Mouse (Mus musculus) forebrain, postnatal 0 days (tissue): ENCODE measurements around the gene Ttll11. TPM values are rescaled to one million over a fixed set of nuclear protein-coding genes. Genes with fewer than 3 reads are reported as not detected.

Experiments
- ATAC-seq: fragments of 200-750 bp; cut with Nextera tagmentation; 2 replicates; pipeline ENCODE4 v1.8.0; 2017; ENCODE audit warnings: mild to moderate bottlenecking, moderate library complexity
- DNase-seq: peaks from one replicate; pipeline ENCODE4 v3.0.0-alpha.2; 2015
- H3K27ac ChIP-seq: fragments of 300-500 bp; sonication (generic); 2 replicates; pipeline ENCODE4 v1.5.1; 2014; ENCODE audit warnings: low read depth, mild to moderate bottlenecking, antibody characterized with exemption, low read length, moderate library complexity, mixed read lengths
- H3K27me3 ChIP-seq: fragments of 300-500 bp; sonication (generic); 2 replicates; pipeline ENCODE4 v1.6.1; 2014; ENCODE audit warnings: mild to moderate bottlenecking, low read length, mixed read lengths; ENCODE audit not compliant: insufficient read depth
- H3K36me3 ChIP-seq: fragments of 300-500 bp; sonication (generic); 2 replicates; pipeline ENCODE4 v1.6.1; 2014; ENCODE audit warnings: mild to moderate bottlenecking, moderate library complexity; ENCODE audit not compliant: insufficient read depth
- H3K4me1 ChIP-seq: fragments of 300-500 bp; sonication (generic); 2 replicates; pipeline ENCODE4 v1.6.1; 2014; ENCODE audit warnings: antibody characterized with exemption; ENCODE audit not compliant: insufficient read depth
- H3K4me2 ChIP-seq: fragments of 300-500 bp; sonication (generic); 2 replicates; pipeline ENCODE4 v1.6.1; 2014; ENCODE audit warnings: low read depth, mild to moderate bottlenecking, moderate library complexity
- H3K4me3 ChIP-seq: fragments of 300-500 bp; sonication (generic); 2 replicates; pipeline ENCODE4 v1.5.1; 2014; ENCODE audit warnings: low read depth, low read length, mixed read lengths
- H3K9ac ChIP-seq: fragments of 300-500 bp; sonication (generic); 2 replicates; pipeline ENCODE4 v1.6.1; 2014; ENCODE audit warnings: mild to moderate bottlenecking
- H3K9me3 ChIP-seq: fragments of 300-500 bp; sonication (generic); 2 replicates; pipeline ENCODE4 v1.6.1; 2016; ENCODE audit warnings: low read length
- CTCF ChIP-seq: sonication (generic); IDR thresholded peaks from 2 replicates; pipeline ENCODE4 v1.5.1; 2016; ENCODE audit warnings: antibody characterized with exemption, control low read depth, low read depth
- WGBS: fragments of 180-500 bp; shearing (Covaris S2); extraction: QIAGEN DNeasy Blood & Tissue Kit; methylation state at CpG from one replicate; pipeline ENCODE4 v1.1.7; 2014; 5-methylcytosine and 5-hydroxymethylcytosine counted together
- polyA plus RNA-seq: library from polyadenylated mRNA; unstranded; fragments of >200 nt; fragmentation: Nextera tagmentation; extraction: Ambion mirVana; gene quantifications from 2 replicates; pipeline ENCODE4 v1.2.1, GENCODE M21; 2015
- total RNA-seq: library from RNA; depleted of rRNA; stranded (reverse); fragments of >200 nt; gene quantifications from 2 replicates; pipeline ENCODE4 v1.2.3, GENCODE M21; 2014

Ttll11 gene
- total and polyA plus RNA-seq, 2 experiments from 2014 or later, result 7.2 to 9.2 TPM

GRCm38 (mm10) chr2:35878506-35878905, 101.2 kb downstream of the Ttll11 start:
- Histone ChIP-seq H3K27ac (no peak overlapping the region), H3K27me3 (no peaks in the 10 kb centered on the region), H3K36me3 (no peaks in the 10 kb centered on the region), H3K9ac (no peak overlapping the region), H3K4me2 (no peak overlapping the region), H3K9me3 (no peaks in the 10 kb centered on the region), H3K4me3 (no peak overlapping the region), H3K4me1 (peaks cover 4% of the 10 kb centered on the region)
- ATAC-seq (no peak), DNase-seq (no peak)
- WGBS, result 97% methylated on average over 3 of the region's 3 CpGs
- TF ChIP-seq CTCF, result no peak

- Histone ChIP-seq H3K9ac (no peak overlapping the region), H3K4me1 (peaks cover 4% of the 10 kb centered on the region), H3K4me2 (no peak overlapping the region), H3K27me3 (no peaks in the 10 kb centered on the region), H3K4me3 (no peak overlapping the region), H3K27ac (0 out of 2 replicates have a peak overlapping the region, but pooled peaks have one; percentile 9), H3K36me3 (no peaks in the 10 kb centered on the region), H3K9me3 (no peaks in the 10 kb centered on the region)
- WGBS, result 63% methylated on average over 7 of the region's 7 CpGs
- TF ChIP-seq CTCF, result no peak
- DNase-seq, result peak; percentile 64
- ATAC-seq, result peak; percentile 80
Observed at GRCm38 (mm10) chr2:35875572-35875971, 104.1 kb downstream of the Ttll11 start.

DNA sequence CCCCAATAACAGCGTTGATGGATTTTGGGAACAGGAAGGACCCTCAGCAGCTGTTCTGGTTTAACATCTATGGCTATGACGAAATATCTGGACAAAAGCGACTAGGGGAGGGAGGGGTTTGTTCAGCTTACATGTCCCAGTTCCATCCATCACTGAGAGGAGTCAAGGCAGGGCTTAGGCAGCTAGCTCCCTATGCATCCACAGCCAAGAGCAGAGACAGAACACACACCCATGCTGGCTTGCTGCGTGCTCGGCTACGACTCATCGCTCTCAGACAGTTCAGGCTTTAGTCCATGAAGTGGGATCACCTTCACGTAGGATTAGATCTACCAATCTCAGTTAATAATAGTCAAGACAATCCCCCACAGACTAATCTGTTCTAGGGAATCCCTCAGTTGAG, 105.3 kb downstream of the Ttll11 start:
- H3K9ac ChIP-seq, result no peak overlapping the region
- H3K27me3 ChIP-seq, result no peaks in the 10 kb centered on the region
- H3K4me1 ChIP-seq, result peaks cover 4% of the 10 kb centered on the region
- TF ChIP-seq CTCF, result no peak
- no peak overlapping the region for H3K4me3 ChIP-seq
- no peak for DNase-seq
- 88% methylated on average over 8 of the region's 8 CpGs for WGBS
- H3K27ac ChIP-seq, result no peak overlapping the region
- no peak for ATAC-seq
- no peak overlapping the region for H3K4me2 ChIP-seq
- H3K36me3 ChIP-seq, result no peaks in the 10 kb centered on the region
- no peaks in the 10 kb centered on the region for H3K9me3 ChIP-seq

DNA sequence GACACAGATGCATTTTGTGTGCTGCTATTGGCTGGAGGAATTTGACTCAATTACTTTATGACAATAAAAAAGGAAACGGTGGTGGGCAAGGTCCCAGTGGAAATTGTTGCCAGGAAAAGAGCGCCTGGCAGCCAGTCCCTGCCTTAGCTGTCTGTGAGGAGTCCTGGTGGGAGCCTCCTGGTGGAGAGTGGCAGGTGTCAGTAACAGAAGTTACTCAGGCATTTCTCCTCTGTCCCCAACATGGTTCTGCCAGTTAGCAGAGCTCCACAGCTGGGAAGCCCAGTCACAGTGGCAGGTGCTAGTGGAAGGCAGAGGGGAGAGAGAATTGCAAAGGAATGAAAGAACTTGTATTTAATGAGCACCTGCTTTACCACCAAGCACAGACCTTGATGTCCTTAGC, 110.5 kb downstream of the Ttll11 start:
- H3K36me3 ChIP-seq, result no peaks in the 10 kb centered on the region
- peaks cover 3% of the 10 kb centered on the region for H3K4me1 ChIP-seq
- H3K9me3 ChIP-seq, result no peaks in the 10 kb centered on the region
- H3K27me3 ChIP-seq, result no peaks in the 10 kb centered on the region
- no peak overlapping the region for H3K4me2 ChIP-seq
- H3K9ac ChIP-seq, result no peak overlapping the region
- TF ChIP-seq CTCF, result peak; percentile 26; the same call in 1 of the 2 replicates
- ATAC-seq (peak; percentile 73), DNase-seq (peak; percentile 75)
- 20% methylated on average over 2 of the region's 2 CpGs for WGBS
- peak overlapping the region; percentile 4; the same call in 1 of the 2 replicates for H3K27ac ChIP-seq
- no peak overlapping the region for H3K4me3 ChIP-seq

DNA sequence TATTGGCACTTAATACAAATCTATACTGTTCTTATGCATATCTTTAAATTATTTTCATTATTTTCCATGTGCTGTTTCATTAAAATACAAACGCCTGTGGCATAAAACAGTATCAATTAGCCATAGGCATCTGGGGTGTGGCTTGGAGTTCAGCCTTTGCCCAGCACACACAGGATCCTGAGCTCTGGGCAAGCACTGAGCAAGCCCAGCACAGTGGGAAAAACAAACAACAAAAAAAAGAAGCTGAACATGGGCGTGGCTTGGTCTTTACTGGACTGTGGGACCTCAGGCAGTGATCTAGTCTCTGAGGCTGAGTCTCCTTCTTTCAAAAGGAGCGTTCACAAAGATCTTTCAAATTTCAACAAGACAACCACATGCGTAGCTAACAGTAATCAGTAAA, 116.4 kb downstream of the Ttll11 start:
- Histone ChIP-seq H3K4me1 (0 out of 2 replicates have a peak, but pooled peaks cover 6% of the 10 kb centered on the region), H3K36me3 (no peaks in the 10 kb centered on the region), H3K27me3 (no peaks in the 10 kb centered on the region), H3K4me2 (no peak overlapping the region), H3K27ac (no peak overlapping the region), H3K9me3 (no peaks in the 10 kb centered on the region), H3K4me3 (no peak overlapping the region), H3K9ac (no peak overlapping the region)
- DNase-seq, result no peak
- no peak for ATAC-seq
- no peak for TF ChIP-seq CTCF
- 66% methylated on average over 4 of the region's 4 CpGs for WGBS

- DNase-seq (no peak), ATAC-seq (no peak)
- Histone ChIP-seq H3K36me3 (no peaks in the 10 kb centered on the region), H3K4me2 (no peak overlapping the region), H3K4me3 (no peak overlapping the region), H3K9me3 (no peaks in the 10 kb centered on the region), H3K9ac (no peak overlapping the region), H3K4me1 (0 out of 2 replicates have a peak, but pooled peaks cover 6% of the 10 kb centered on the region), H3K27me3 (no peaks in the 10 kb centered on the region), H3K27ac (no peak overlapping the region)
- TF ChIP-seq CTCF, result no peak
- 81% methylated on average over 7 of the region's 7 CpGs for WGBS
Observed at GRCm38 (mm10) chr2:35861185-35861584, 118.5 kb downstream of the Ttll11 start.

DNA sequence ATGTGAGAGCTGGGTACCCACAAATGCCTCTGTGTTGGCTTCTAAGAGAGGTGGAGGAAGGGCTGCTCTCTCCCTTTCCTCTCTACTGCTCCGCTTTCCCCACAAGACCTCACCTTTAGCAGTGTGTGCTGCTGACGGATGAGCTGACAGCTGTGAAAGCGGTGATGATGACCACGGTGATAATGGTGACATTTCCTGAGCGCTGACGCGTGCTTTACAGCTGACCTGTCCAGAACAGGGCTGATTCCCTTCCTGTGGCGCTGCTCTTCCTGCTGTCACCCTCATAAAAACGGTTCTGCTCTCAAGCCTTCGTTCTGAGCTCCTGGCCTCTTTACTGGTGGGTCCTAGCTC, 119.3 kb downstream of the Ttll11 start:
- H3K9ac ChIP-seq, result 0 out of 2 replicates have a peak overlapping the region, but pooled peaks have one; percentile 14
- WGBS, result 71% methylated on average over 10 of the region's 10 CpGs
- peak overlapping the region; percentile 54 for H3K27ac ChIP-seq
- no peak overlapping the region for H3K4me2 ChIP-seq
- DNase-seq (no peak), ATAC-seq (no peak; the same call in 1 of the 2 replicates)
- no peak for TF ChIP-seq CTCF
- no peaks in the 10 kb centered on the region for H3K9me3 ChIP-seq
- no peak overlapping the region for H3K4me3 ChIP-seq
- H3K4me1 ChIP-seq, result 0 out of 2 replicates have a peak, but pooled peaks cover 6% of the 10 kb centered on the region
- no peaks in the 10 kb centered on the region for H3K27me3 ChIP-seq
- no peaks in the 10 kb centered on the region for H3K36me3 ChIP-seq
